Mouse (Mus musculus): ENCODE results near the gene A2ml1. TPM values are rescaled to one million over a fixed set of nuclear protein-coding genes. Genes with fewer than 3 reads are reported as not detected.

The A2ml1 gene
- polyA plus RNA-seq, 1 experiment from 2014 or later: 3.1 TPM

- no peaks in the 10 kb centered on the region for H3K9me3 ChIP-seq (ENCODE audit: control insufficient read depth, low read length)
- no peaks in the 10 kb centered on the region for H3K36me3 ChIP-seq (ENCODE audit: control insufficient read depth, insufficient read depth, low read length)
- 0 out of 2 replicates have a peak, but pooled peaks cover 2% of the 10 kb centered on the region for H3K4me1 ChIP-seq (replicated peaks; ENCODE audit: control insufficient read depth, insufficient read depth)
- H3K27me3 ChIP-seq (ENCODE audit: control insufficient read depth, insufficient read depth, low read length): no peaks in the 10 kb centered on the region
- peak; percentile 53; the same call in 1 of the 2 replicates for ATAC-seq (ENCODE audit: low FRiP score, low TSS enrichment)
- no peak overlapping the region for H3K4me3 ChIP-seq (ENCODE audit: low read depth, low read length)
- H3K4me2 ChIP-seq (replicated peaks; ENCODE audit: low read depth): no peak overlapping the region
- 44% methylated on average over 2 of the region's 2 CpGs for WGBS
- TF ChIP-seq CTCF (IDR thresholded peaks at IDR 0.05; ENCODE audit: low read depth) (no peak), EP300 (optimal IDR thresholded peaks at IDR 0.05) (no peak)
- no peak overlapping the region for H3K27ac ChIP-seq (replicated peaks)
- DNase-seq (ENCODE audit: low spot score): peak; percentile 39
- H3K9ac ChIP-seq (ENCODE audit: low read length): no peak overlapping the region
Observed at GRCm38 (mm10) chr6:128598256-128599047, 17.0 kb upstream of the A2ml1 start.

GRCm38 (mm10) chr6:128597121-128597522 lies 15.7 kb upstream of the A2ml1 start:
- DNase-seq (ENCODE audit: low spot score) (peak; percentile 87), ATAC-seq (ENCODE audit: low FRiP score, low TSS enrichment) (peak; percentile 97)
- no peak overlapping the region for H3K9ac ChIP-seq (ENCODE audit: low read length)
- TF ChIP-seq CTCF (IDR thresholded peaks at IDR 0.05; ENCODE audit: low read depth): no peak
- TF ChIP-seq EP300 (optimal IDR thresholded peaks at IDR 0.05): no peak
- no peaks in the 10 kb centered on the region for H3K36me3 ChIP-seq (ENCODE audit: control insufficient read depth, insufficient read depth, low read length)
- peak overlapping the region; percentile 50 for H3K4me2 ChIP-seq (replicated peaks; ENCODE audit: low read depth)
- WGBS: 6% methylated on average over 9 of the region's 9 CpGs
- peak overlapping the region; percentile 30 for H3K4me3 ChIP-seq (ENCODE audit: low read depth, low read length)
- no peaks in the 10 kb centered on the region for H3K9me3 ChIP-seq (ENCODE audit: control insufficient read depth, low read length)
- 0 out of 2 replicates have a peak, but pooled peaks cover 2% of the 10 kb centered on the region for H3K4me1 ChIP-seq (replicated peaks; ENCODE audit: control insufficient read depth, insufficient read depth)
- H3K27ac ChIP-seq (replicated peaks): 0 out of 2 replicates have a peak overlapping the region, but pooled peaks have one; percentile 5
- H3K27me3 ChIP-seq (ENCODE audit: control insufficient read depth, insufficient read depth, low read length): no peaks in the 10 kb centered on the region

GRCm38 (mm10) chr6:128594651-128595050 lies 13.2 kb upstream of the A2ml1 start:
- Histone ChIP-seq H3K4me2 (replicated peaks; ENCODE audit: low read depth) (no peak overlapping the region), H3K9me3 (ENCODE audit: control insufficient read depth, low read length) (no peaks in the 10 kb centered on the region), H3K4me1 (replicated peaks; ENCODE audit: control insufficient read depth, insufficient read depth) (0 out of 2 replicates have a peak, but pooled peaks cover 2% of the 10 kb centered on the region), H3K9ac (ENCODE audit: low read length) (no peak overlapping the region), H3K27ac (replicated peaks) (no peak overlapping the region), H3K4me3 (ENCODE audit: low read depth, low read length) (no peak overlapping the region), H3K27me3 (ENCODE audit: control insufficient read depth, insufficient read depth, low read length) (no peaks in the 10 kb centered on the region), H3K36me3 (ENCODE audit: control insufficient read depth, insufficient read depth, low read length) (no peaks in the 10 kb centered on the region)
- WGBS: 43% methylated on average over 9 of the region's 9 CpGs
- no peak for TF ChIP-seq EP300 (optimal IDR thresholded peaks at IDR 0.05)
- no peak for TF ChIP-seq CTCF (IDR thresholded peaks at IDR 0.05; ENCODE audit: low read depth)
- no peak; the same call in 1 of the 2 replicates for ATAC-seq (ENCODE audit: low FRiP score, low TSS enrichment)
- DNase-seq (ENCODE audit: low spot score): no peak

- Histone ChIP-seq H3K27me3 (ENCODE audit: control insufficient read depth, insufficient read depth, low read length) (no peaks in the 10 kb centered on the region), H3K4me2 (replicated peaks; ENCODE audit: low read depth) (no peak overlapping the region), H3K4me1 (replicated peaks; ENCODE audit: control insufficient read depth, insufficient read depth) (no peaks in the 10 kb centered on the region), H3K4me3 (ENCODE audit: low read depth, low read length) (no peak overlapping the region), H3K27ac (replicated peaks) (no peak overlapping the region), H3K9me3 (ENCODE audit: control insufficient read depth, low read length) (no peaks in the 10 kb centered on the region), H3K9ac (ENCODE audit: low read length) (no peak overlapping the region), H3K36me3 (ENCODE audit: control insufficient read depth, insufficient read depth, low read length) (no peaks in the 10 kb centered on the region)
- no peak for ATAC-seq (ENCODE audit: low FRiP score, low TSS enrichment)
- no peak for TF ChIP-seq EP300 (optimal IDR thresholded peaks at IDR 0.05)
- TF ChIP-seq CTCF (IDR thresholded peaks at IDR 0.05; ENCODE audit: low read depth): no peak
- WGBS: 46% methylated on average over 4 of the region's 4 CpGs
- no peak for DNase-seq (ENCODE audit: low spot score)
Observed at GRCm38 (mm10) chr6:128589426-128589825, 8.0 kb upstream of the A2ml1 start.

GRCm38 (mm10) chr6:128587619-128588018 lies 6.2 kb upstream of the A2ml1 start:
- no peak overlapping the region for H3K4me2 ChIP-seq (replicated peaks; ENCODE audit: low read depth)
- no peak overlapping the region for H3K27ac ChIP-seq (replicated peaks)
- DNase-seq (ENCODE audit: low spot score) (no peak), ATAC-seq (ENCODE audit: low FRiP score, low TSS enrichment) (0 out of 2 replicates have a peak, but pooled peaks have one; percentile 8)
- no peak overlapping the region for H3K4me3 ChIP-seq (ENCODE audit: low read depth, low read length)
- H3K27me3 ChIP-seq (ENCODE audit: control insufficient read depth, insufficient read depth, low read length): no peaks in the 10 kb centered on the region
- H3K4me1 ChIP-seq (replicated peaks; ENCODE audit: control insufficient read depth, insufficient read depth): no peaks in the 10 kb centered on the region
- no peak overlapping the region for H3K9ac ChIP-seq (ENCODE audit: low read length)
- no peaks in the 10 kb centered on the region for H3K9me3 ChIP-seq (ENCODE audit: control insufficient read depth, low read length)
- TF ChIP-seq EP300 (optimal IDR thresholded peaks at IDR 0.05): no peak
- H3K36me3 ChIP-seq (ENCODE audit: control insufficient read depth, insufficient read depth, low read length): no peaks in the 10 kb centered on the region
- 60% methylated on average over 6 of the region's 6 CpGs for WGBS

- Histone ChIP-seq H3K9me3 (ENCODE audit: control insufficient read depth, low read length) (no peaks in the 10 kb centered on the region), H3K27ac (replicated peaks) (no peak overlapping the region), H3K4me2 (replicated peaks; ENCODE audit: low read depth) (no peak overlapping the region), H3K4me3 (ENCODE audit: low read depth, low read length) (no peak overlapping the region), H3K27me3 (ENCODE audit: control insufficient read depth, insufficient read depth, low read length) (no peaks in the 10 kb centered on the region), H3K9ac (ENCODE audit: low read length) (no peak overlapping the region), H3K36me3 (ENCODE audit: control insufficient read depth, insufficient read depth, low read length) (no peaks in the 10 kb centered on the region), H3K4me1 (replicated peaks; ENCODE audit: control insufficient read depth, insufficient read depth) (no peaks in the 10 kb centered on the region)
- 68% methylated on average over 11 of the region's 11 CpGs for WGBS
- TF ChIP-seq EP300 (optimal IDR thresholded peaks at IDR 0.05) (no peak), CTCF (IDR thresholded peaks at IDR 0.05; ENCODE audit: low read depth) (no peak)
- DNase-seq (ENCODE audit: low spot score) (no peak), ATAC-seq (ENCODE audit: low FRiP score, low TSS enrichment) (no peak)
Observed at GRCm38 (mm10) chr6:128585642-128586245, 4.3 kb upstream of the A2ml1 start.

Data from stomach, postnatal 0 days (tissue).